Mouse (Mus musculus): ENCODE results near the gene Tnrc6c. TPM values are rescaled to one million over a fixed set of nuclear protein-coding genes. Genes with fewer than 3 reads are reported as not detected.

Gene Tnrc6c
- total and polyA plus RNA-seq, 2 experiments from 2014 or later = 19.9 to 71.6 TPM

DNA sequence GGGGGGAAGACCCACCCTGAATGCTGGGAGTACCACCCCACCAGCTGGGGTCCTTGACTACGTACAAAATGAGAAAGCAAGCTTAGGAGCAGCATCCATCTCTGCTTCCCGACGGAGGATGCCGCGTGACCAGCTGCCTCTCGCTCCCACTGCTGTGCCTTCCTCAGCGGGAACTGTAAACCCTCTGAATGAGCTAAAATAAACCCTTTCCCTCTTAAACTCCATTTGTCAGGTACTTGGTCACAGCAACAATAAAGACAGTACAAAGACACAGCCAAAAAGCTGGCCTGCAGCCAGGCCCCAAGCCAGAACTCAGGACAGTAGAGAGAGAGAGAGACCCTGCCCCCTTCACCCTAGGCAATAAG, 115.6 kb downstream of the Tnrc6c start:
- 45% methylated on average over 7 of the region's 7 CpGs for WGBS
- no peak for TF ChIP-seq CTCF (IDR thresholded peaks at IDR 0.05; ENCODE audit: low read depth)
- ATAC-seq = no peak
- H3K27ac ChIP-seq (ENCODE audit: low read depth, low read length) = no peak overlapping the region
- H3K4me3 ChIP-seq (ENCODE audit: low read depth, low read length) = no peak overlapping the region
- H3K4me1 ChIP-seq (ENCODE audit: insufficient read depth) = no peaks in the 10 kb centered on the region
- H3K9me3 ChIP-seq (ENCODE audit: low read length) = no peaks in the 10 kb centered on the region
- no peak for DNase-seq
- no peak overlapping the region for H3K9ac ChIP-seq
- H3K36me3 ChIP-seq (ENCODE audit: insufficient read depth) = peaks cover 7% of the 10 kb centered on the region; the same call in 1 of the 2 replicates
- no peaks in the 10 kb centered on the region for H3K27me3 ChIP-seq (ENCODE audit: insufficient read depth, low read length)
- no peak overlapping the region for H3K4me2 ChIP-seq (ENCODE audit: low read depth)

GRCm38 (mm10) chr11:117770407-117770806, 116.3 kb downstream of the Tnrc6c start:
- H3K9me3 ChIP-seq (ENCODE audit: low read length) = no peaks in the 10 kb centered on the region
- H3K4me2 ChIP-seq (ENCODE audit: low read depth) = no peak overlapping the region
- no peak overlapping the region for H3K9ac ChIP-seq
- 86% methylated on average over 10 of the region's 10 CpGs for WGBS
- peaks cover under 1% of the 10 kb centered on the region; the same call in 1 of the 2 replicates for H3K36me3 ChIP-seq (ENCODE audit: insufficient read depth)
- no peaks in the 10 kb centered on the region for H3K4me1 ChIP-seq (ENCODE audit: insufficient read depth)
- H3K4me3 ChIP-seq (ENCODE audit: low read depth, low read length) = no peak overlapping the region
- no peak for TF ChIP-seq CTCF (IDR thresholded peaks at IDR 0.05; ENCODE audit: low read depth)
- H3K27ac ChIP-seq (ENCODE audit: low read depth, low read length) = no peak overlapping the region
- ATAC-seq (no peak), DNase-seq (no peak)
- H3K27me3 ChIP-seq (ENCODE audit: insufficient read depth, low read length) = no peaks in the 10 kb centered on the region

- H3K4me1 ChIP-seq (ENCODE audit: insufficient read depth) = no peaks in the 10 kb centered on the region
- 94% methylated on average over 7 of the region's 7 CpGs for WGBS
- TF ChIP-seq CTCF (IDR thresholded peaks at IDR 0.05; ENCODE audit: low read depth) = no peak
Observed at GRCm38 (mm10) chr11:117772352-117772751, 118.3 kb downstream of the Tnrc6c start.

GRCm38 (mm10) chr11:117774925-117775324, 120.8 kb downstream of the Tnrc6c start:
- no peak for TF ChIP-seq CTCF (IDR thresholded peaks at IDR 0.05; ENCODE audit: low read depth)
- Histone ChIP-seq H3K9ac (no peak overlapping the region), H3K4me3 (ENCODE audit: low read depth, low read length) (no peak overlapping the region), H3K36me3 (ENCODE audit: insufficient read depth) (no peaks in the 10 kb centered on the region), H3K4me1 (ENCODE audit: insufficient read depth) (peaks cover under 1% of the 10 kb centered on the region; the same call in 1 of the 2 replicates), H3K27me3 (ENCODE audit: insufficient read depth, low read length) (0 out of 2 replicates have a peak, but pooled peaks cover 3% of the 10 kb centered on the region), H3K9me3 (ENCODE audit: low read length) (no peaks in the 10 kb centered on the region), H3K27ac (ENCODE audit: low read depth, low read length) (no peak overlapping the region), H3K4me2 (ENCODE audit: low read depth) (no peak overlapping the region)
- no peak for ATAC-seq
- 87% methylated on average over 10 of the region's 10 CpGs for WGBS
- DNase-seq = no peak

More at GRCm38 (mm10) chr11:117772352-117772751, 118.3 kb downstream of the Tnrc6c start:
- no peak overlapping the region for H3K4me2 ChIP-seq (ENCODE audit: low read depth)
- no peak overlapping the region for H3K9ac ChIP-seq
- no peaks in the 10 kb centered on the region for H3K9me3 ChIP-seq (ENCODE audit: low read length)
- no peak overlapping the region for H3K4me3 ChIP-seq (ENCODE audit: low read depth, low read length)
- no peak overlapping the region for H3K27ac ChIP-seq (ENCODE audit: low read depth, low read length)
- H3K36me3 ChIP-seq (ENCODE audit: insufficient read depth) = no peaks in the 10 kb centered on the region; the same call in 1 of the 2 replicates
- DNase-seq (no peak), ATAC-seq (no peak)
- H3K27me3 ChIP-seq (ENCODE audit: insufficient read depth, low read length) = no peaks in the 10 kb centered on the region

- Histone ChIP-seq H3K36me3 (ENCODE audit: insufficient read depth) (no peaks in the 10 kb centered on the region), H3K27ac (ENCODE audit: low read depth, low read length) (no peak overlapping the region), H3K4me3 (ENCODE audit: low read depth, low read length) (no peak overlapping the region), H3K4me2 (ENCODE audit: low read depth) (no peak overlapping the region), H3K9ac (no peak overlapping the region), H3K4me1 (ENCODE audit: insufficient read depth) (peaks cover 7% of the 10 kb centered on the region; the same call in 1 of the 2 replicates), H3K27me3 (ENCODE audit: insufficient read depth, low read length) (peaks cover 9% of the 10 kb centered on the region; the same call in 1 of the 2 replicates), H3K9me3 (ENCODE audit: low read length) (no peaks in the 10 kb centered on the region)
- ATAC-seq (no peak), DNase-seq (no peak)
- no peak for TF ChIP-seq CTCF (IDR thresholded peaks at IDR 0.05; ENCODE audit: low read depth)
- 88% methylated on average over 13 of the region's 13 CpGs for WGBS
Observed at GRCm38 (mm10) chr11:117775540-117775939, 121.5 kb downstream of the Tnrc6c start.

DNA sequence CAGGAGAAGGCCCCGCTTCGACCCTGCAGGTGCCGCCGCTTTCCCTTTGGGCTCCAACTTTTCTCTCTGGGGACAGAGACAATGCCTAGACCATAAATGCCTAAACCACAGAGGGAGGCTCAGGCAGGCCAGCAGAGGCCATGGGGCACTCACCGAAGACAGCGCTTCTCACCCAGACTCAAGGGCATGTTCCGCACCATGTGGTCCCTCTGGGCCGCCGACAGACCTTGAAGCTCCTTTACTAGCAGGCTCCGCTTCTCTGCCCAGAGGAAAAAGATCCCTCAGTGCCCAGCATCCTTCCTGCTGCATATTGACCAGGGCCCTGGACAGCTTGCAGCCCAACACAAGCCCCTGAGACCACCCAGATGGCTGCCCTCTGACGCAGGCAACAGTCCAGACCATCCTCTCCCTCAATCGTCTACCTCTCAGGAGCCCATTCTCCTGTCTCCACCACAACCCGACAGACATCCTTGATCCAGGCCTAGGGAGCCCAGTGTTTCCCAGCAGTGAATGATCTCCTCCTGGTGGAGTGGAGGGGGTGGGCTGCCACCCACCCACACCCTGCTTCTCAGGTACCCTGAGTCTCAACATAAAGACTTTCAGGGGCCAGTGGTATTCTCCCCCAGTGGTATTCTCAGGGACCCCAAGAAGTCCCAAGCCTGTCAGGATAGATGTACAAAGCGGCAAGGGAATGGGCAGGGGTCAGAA, 122.2 kb downstream of the Tnrc6c start:
- H3K9ac ChIP-seq = no peak overlapping the region
- H3K4me2 ChIP-seq (ENCODE audit: low read depth) = no peak overlapping the region
- DNase-seq (no peak), ATAC-seq (no peak)
- no peaks in the 10 kb centered on the region for H3K36me3 ChIP-seq (ENCODE audit: insufficient read depth)
- H3K4me3 ChIP-seq (ENCODE audit: low read depth, low read length) = no peak overlapping the region
- TF ChIP-seq CTCF (IDR thresholded peaks at IDR 0.05; ENCODE audit: low read depth) = no peak
- H3K9me3 ChIP-seq (ENCODE audit: low read length) = no peaks in the 10 kb centered on the region
- H3K4me1 ChIP-seq (ENCODE audit: insufficient read depth) = peaks cover 7% of the 10 kb centered on the region; the same call in 1 of the 2 replicates
- H3K27me3 ChIP-seq (ENCODE audit: insufficient read depth, low read length) = peaks cover 13% of the 10 kb centered on the region; the same call in 1 of the 2 replicates
- no peak overlapping the region for H3K27ac ChIP-seq (ENCODE audit: low read depth, low read length)
- 90% methylated on average over 14 of the region's 14 CpGs for WGBS

- Histone ChIP-seq H3K36me3 (ENCODE audit: insufficient read depth) (no peaks in the 10 kb centered on the region), H3K9me3 (ENCODE audit: low read length) (no peaks in the 10 kb centered on the region), H3K4me1 (ENCODE audit: insufficient read depth) (peaks cover 7% of the 10 kb centered on the region; the same call in 1 of the 2 replicates), H3K27me3 (ENCODE audit: insufficient read depth, low read length) (peaks cover 13% of the 10 kb centered on the region; the same call in 1 of the 2 replicates), H3K4me2 (ENCODE audit: low read depth) (no peak overlapping the region), H3K4me3 (ENCODE audit: low read depth, low read length) (no peak overlapping the region), H3K27ac (ENCODE audit: low read depth, low read length) (no peak overlapping the region), H3K9ac (no peak overlapping the region)
- no peak for TF ChIP-seq CTCF (IDR thresholded peaks at IDR 0.05; ENCODE audit: low read depth)
- DNase-seq = no peak
- WGBS = 87% methylated on average over 5 of the region's 5 CpGs
- no peak for ATAC-seq
Observed at GRCm38 (mm10) chr11:117777111-117777510, 123.0 kb downstream of the Tnrc6c start.
